Mouse (Mus musculus) retina, postnatal 1 day (tissue): ENCODE data around the gene Xrcc3.

Source experiments
- DNase-seq: peaks from one replicate; pipeline ENCODE4 v3.0.0-alpha.2; 2012

Xrcc3 gene

DNA sequence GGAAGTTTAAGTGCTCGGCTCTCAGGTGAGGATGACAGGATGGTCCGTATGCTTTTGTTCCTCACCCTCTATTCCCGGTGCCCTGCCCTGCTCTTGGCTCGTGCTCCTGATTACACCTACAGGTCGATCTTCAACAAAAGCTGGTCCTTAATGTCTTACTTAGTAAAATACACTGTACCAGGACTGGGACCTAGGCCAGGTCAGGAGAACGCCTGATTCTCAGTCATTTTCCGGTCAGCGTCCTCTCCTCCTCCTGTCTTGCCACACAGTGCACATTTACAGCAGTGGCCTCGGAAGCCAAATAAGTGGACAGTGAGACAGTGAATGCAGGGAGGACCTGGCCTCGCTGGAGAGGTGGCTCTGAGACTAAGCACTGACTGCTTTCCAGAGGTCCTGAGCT is 43.0 kb downstream of the Xrcc3 start:
- no peak for DNase-seq

DNA sequence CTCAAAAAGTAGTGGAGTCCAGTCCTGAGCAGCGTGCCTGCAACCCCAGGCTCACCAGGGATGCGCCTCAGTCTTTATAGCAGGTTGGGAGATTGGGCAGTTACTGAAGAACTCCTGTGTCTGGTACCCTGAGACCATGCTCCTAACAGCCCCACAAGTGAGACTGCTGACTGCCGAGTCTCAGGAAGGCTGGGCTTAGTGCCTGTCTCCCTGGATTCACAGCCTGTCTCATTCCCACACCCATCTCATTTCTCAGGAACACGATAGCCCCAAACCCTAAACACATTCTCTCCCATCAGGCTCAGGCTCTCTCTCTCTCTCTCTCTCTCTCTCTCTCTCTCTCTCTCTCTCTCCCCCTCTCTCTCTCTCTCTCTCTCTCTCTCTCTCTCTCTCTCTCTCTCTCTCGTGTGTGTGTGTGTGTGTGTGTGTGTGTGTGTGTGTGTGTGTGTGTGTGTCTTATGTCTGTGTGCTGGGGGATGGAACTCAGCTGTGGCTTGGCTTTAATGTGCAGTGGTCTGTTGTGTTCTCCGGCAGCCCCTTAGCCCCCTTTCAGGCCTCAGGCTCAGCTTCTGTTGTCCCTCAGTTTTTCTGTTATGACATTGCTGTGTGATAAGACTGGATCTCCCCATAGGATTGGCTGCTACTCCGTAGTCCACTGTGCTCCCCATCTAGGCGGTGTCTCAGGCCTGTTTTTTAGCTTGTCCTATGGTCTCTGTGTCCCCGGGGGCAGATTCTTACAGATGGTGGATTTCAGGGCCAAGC is 43.7 kb downstream of the Xrcc3 start:
- DNase-seq = peak; percentile 27

DNA sequence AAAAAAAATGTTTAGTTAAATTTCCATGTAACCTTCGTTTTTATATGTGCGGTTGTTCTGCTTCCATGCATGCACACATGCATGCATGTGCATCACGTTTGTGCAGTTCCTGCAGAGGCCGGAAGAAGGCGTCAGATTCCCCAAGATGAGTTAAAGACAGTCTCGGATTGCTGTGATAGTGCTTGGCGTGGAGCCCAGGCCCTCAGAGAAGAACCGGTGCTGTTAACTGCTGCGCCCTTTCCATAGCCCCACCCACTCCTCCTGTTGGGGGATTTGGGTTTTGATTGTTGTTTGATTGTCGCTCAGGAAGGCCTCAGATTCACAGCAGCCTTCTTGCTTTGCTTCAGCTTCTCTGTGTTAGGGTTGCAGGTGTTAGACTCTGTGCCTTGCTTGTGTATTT is 44.4 kb downstream of the Xrcc3 start:
- peak; percentile 79 for DNase-seq

DNA sequence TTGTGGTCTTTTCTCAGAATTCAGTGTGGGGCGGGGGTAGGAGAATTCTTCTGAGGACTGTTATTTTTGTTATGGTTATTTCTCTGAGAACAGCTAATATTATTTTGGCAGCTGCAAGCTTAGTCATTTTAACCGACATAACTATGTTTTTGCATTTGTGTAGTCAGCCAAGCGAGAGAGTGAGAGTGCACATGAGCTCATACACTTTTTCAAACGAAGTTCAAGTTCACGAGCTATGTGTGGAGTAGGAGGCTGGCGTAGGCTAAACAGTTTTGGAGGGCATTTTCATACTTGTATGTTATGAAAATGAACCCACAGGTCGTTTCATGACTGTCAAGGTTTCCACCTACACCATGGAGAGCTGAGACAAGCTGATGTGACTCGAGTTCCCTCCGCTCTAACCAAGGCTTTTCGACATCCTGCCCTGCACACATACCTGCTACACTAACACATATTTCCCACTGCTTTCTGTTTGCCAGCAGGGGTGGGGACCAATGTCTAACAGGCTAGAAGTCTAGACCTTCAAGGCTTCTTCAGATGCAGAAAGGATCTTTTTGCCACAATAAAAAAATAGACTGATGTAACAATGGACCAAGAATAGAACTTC is 45.2 kb downstream of the Xrcc3 start:
- DNase-seq = no peak

DNA sequence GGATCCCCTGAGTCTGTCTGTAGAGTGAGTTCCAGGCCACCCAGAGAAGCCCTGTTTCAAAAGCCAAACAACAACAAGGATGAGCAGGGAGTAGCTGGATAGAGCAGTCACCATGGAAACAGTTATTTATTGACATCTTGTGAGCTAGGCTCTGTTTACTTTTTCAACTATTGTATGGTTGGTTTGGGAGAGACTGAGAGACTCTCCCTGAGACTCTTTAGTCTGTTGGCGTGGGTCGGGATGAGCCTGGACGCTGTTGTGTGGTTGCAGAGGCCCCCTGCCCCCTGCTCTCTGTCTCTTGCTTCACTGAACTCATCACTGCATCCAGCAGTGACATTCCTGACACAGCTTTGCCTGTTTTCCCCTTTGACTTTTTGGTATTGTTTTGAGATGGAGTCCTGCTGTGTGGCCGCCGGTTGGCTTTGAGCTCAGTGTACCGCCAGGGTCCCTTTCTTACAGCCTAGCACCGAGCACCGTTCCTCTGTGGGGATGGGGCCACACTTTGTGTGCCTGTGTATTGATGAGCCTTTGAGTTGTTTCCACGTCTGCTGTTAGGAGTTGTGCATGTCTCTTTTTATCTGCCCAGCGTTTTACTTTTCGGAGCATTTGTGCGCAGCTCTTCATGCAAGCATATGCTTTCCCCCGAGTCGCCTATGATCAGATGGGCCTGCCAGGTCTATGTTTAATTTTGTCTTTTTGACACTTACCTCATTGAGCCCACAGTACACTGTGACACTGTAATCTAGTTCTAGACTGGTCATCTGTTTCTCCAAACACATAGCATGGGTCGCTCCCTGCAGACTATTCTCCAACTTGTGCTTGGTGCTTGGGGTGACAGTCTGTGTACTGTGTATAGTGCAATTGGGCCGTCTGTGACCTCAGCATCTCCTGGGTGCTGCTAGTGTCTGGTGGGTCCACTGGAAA is 47.1 kb downstream of the Xrcc3 start:
- peak; percentile 85 for DNase-seq

DNA sequence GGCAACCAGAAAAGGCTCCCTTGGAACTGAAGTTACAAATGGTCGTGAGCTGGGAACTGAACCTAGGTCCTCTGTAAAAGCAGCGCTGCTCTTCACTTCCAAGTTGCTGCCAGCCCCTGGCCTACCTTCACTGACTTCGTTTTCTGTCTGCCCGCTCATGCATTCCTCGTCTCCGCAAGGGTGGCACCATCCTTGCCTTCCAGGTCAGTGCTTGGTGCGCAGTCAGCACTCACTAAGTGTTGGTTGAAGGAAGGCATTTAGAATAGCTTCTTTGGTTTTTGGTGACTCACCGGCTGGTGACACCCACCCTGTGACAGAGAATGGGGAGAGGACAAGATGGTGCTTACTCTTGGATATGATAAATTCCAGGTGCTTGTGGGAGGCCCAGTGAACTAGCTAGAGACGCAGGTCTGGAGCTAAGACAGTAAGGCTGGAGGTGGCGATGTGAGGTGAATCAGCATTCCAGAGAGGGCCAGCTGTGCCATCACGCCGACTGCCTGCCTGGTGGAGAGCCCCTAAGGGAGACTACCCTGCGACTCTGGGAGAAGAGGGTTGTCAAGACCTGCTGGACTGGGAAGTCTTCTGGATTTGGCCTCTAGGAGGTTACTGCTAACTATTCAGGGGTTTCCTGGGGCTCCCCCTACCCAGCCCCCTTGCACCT is 50.9 kb downstream of the Xrcc3 start:
- DNase-seq = no peak

DNA sequence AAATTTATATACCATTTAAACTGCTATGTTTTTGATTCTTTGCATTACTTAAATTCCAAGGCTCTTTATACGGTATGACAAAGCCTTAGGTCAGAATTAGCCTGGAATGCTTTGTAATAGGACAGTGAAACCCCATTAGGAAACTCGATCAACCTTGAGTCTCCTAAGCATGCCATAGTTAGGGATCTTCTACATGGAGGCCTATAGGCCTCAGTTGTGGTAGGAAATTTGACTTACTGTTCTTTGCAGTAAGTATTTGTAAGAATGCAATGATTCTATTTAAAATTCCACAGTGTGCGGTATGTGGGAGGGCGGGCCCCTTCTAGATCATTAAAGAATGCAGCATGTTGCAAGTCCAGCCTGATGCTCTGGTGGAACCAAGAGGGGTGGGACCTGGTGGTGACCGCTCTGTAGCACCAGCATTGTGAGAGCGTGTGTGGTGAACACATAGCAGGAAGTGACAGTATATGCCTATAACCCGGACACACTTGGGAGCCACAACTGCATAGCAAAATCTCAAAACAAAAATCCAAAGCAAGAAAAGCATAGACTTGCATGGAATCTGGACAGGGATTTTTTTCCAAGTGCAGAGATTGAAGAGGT is 53.3 kb downstream of the Xrcc3 start:
- no peak for DNase-seq

DNA sequence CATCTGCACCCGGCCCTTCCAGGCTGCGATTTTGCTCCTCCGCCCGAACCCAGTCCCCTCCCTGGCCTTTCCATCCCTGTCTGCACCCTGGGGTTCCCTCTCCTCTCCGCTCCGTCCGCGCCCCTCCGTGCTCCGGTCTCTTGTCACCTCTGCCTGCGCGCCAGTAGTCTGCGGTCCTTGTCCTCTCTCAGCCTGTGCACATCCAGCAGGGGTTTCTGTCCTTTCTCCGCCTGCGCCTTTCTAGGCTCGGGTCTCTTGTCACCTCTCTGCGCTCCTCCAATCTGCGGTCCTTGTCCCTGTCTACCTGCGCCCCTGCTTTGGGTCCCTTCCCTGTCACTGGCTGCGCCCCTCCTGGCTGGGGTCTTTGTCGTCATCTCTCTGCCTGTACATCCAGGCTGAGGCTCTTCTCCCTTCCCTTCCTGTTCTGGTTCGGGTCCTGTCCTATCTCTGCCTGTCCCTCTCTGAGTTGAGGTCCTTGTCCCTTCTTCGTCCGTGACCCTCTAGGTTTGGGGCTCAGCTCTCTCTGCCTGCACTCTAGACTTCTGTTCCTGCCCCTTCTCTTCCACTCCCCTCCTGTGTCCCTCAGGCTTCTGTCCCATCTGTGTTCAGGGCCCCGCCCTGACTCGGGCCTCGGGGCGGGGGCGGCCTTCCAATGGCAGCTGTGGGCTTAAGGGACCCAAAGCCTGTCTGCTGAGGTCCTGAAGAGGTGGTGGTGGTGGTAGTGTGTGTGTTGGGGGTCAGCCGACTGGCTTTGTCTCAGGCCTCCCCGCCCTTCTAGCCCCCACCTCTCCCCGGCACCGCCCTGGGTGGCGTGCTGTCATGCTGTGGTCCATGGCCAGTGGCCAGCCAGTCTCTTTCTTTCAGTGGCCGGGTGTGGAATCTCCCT is 54.3 kb downstream of the Xrcc3 start:
- peak; percentile 81 for DNase-seq

DNA sequence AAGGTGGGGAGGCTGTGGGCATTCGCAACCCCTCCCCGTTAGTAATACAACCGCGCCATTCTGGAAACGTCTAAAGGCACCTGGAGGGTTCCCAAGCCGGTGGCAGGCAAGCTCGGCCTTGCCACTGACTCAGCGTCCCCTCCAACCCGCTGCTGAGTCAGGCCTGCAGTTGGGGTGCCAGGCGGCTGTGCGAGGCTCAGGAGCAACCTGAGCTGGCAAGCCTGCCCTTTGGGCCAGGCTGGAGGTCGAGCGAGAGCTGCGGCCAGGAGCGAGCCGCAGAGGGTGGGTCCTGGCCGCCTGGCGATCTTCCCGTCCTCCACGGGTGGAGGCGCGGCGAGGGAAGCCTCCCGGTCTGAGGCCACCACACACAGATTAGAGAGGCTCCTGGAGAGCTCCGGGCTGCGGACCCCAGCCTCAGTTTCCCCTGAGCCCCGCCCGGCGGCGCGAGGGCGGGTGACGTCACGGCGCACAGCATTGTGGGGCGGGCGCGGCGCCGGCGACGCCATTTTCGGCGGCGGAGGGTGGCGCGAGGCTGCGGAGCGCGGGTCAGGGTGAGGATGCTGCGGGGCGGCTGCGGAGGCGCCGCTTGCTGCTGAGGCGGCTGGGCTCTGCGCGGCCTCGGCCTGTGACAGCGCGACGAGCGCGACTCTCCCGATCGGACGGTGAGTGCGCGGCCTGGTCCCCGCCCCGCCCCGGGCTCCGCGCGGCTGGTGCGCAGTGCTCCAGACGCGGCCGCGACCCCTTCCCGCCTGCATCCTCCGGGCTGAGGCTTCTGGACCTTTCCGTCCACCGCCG is 55.1 kb downstream of the Xrcc3 start, which contains the start of gene Klc1:
TSS of gene Klc1 (plus strand) at position 469 of the 795 bp plus-strand sequence.
- DNase-seq = peak; percentile 83

DNA sequence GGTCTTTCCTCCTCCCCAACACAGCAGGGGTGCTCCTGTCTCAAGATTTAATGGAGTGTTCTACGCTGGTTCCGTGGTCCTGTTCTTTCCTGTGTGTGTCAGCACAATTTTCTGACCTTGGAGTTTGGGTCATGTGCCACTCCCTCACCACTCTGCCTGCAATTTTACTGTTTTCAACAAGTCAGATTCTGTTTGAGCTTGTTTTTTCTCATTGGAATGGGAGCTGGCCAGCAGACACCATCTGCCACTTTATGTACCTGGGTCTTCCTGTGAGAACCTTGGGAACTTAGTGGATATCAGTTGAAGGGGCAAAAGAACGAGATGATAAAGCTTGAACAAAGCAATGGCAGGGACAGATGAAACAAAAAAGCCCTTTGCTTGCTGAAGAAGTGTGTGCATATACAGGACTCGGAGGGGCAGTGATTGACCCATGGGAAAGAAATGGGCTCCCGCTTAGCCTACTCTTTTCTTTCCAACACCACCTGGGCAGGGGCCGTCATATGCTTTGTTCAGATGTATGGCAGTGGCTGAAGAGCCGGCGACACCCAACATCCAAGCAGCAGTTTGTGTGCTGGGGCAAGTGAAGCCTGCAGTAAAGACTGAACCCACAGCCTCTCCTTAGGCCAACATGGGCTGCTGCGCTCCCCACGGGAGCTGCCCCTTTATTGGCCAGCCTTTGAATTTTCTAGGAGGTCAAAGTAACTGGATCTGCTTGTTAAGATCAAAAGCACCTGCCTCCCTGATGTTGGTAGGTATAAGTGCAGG is 55.9 kb downstream of the Xrcc3 start:
- DNase-seq = no peak

DNA sequence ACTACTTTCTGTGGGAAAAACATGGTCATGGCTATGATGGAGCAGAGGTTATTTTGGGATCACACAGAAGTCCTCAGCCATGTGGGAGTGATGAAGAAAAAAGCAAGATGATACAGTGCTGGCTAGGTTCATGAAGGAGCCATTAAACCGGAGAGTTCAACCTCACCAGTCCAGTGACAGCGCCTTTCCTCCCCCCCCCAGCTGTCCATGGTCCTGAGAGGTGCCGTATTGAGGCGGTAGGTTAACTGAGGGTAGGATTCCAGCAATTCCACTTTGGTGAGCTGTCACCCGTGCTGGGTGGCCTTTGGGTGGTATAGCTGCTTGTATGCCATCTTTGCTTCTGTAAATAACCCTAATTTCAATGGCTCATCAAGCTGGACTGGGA is 57.0 kb downstream of the Xrcc3 start:
- no peak for DNase-seq

DNA sequence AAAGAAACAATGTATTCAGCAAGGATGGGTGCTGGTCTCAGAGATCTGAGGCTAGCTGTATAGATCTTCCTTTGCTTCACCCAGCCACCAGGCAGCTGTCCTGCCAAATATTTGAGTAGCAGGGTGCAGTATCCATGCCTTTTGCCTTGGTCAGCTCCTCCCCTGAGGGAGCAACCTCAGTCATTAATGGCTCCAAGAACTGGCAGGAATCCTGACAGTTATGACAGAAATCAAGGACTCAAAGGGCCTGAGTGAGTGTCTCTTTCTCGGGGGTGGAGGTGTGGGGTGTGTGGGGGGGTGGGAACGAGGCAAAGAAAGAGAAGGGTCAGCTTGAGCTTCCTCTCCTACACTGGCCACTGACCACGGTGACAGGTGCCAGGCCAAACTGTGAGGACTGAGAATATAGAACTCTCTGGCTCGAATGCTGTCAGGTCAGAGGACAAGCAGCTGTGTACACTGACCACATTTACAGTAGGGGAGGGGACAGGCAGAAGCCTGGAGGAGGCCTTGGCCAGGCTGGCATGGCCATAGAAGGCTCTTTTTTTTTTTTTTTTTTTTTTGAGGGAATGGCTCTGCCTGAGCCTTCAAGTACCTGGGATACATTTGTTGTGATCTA is 57.5 kb downstream of the Xrcc3 start:
- DNase-seq = no peak

DNA sequence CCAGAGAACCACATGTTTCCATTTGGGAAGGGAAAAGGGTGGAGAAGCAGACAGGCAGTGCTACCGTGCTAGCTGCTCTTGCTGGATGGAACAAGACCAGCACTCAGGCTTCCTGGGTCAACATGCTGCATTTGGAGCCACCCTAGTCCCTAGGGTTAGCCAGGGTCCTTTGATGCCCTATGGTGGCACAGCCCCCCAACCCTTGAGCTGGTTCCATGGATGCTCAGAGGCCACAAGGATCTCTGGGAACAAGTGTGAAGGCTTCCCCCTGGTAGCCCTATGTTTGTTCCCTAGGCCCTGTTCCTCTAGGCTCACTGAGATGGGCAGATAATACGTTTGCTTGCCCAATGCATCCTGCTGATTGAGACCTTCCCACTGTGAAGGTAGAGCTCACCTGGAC is 58.4 kb downstream of the Xrcc3 start:
- no peak for DNase-seq

DNA sequence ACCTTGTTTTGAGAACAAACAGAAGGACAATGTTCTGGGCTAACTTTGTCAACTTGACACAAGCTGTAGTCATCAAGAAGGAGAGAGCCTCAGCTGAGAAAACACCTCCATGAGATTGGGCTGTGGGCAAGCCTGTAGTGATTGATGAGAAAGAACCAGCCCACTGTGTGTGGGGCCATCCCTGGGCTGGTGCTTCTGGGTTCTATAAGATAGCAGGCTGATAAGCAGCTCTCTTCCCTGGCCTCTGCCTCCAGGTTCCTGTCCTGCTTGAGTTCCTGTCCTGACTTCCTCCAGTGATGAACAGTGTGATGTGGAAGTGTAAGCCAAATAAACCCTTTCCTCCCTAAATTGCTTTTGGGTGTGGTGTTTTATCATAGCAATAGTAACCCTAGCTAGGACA is 59.0 kb downstream of the Xrcc3 start:
- no peak for DNase-seq

DNA sequence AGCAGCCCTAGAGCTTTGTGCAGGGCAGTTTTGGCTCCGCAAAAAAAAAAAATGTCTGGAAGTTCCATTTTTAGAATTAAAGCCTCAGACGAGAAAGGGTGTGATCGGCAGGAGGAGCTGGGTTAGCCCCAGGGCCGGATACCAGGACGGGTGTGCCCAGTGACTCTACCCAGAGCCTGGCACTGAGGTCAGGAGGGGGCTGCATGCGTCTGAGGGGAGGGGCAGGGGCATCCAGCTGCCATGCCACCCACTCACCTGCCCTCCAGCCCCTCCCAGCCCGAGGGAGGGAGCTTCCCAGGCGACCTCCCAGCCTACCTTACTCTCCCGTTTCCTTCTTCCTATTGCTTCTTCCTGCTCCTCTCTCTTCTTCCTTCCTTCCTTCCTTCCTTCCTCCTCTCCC is 60.3 kb downstream of the Xrcc3 start:
- no peak for DNase-seq
